Mouse (Mus musculus): Measurements from ENCODE around the gene AC109138.7.

The AC109138.7 gene

GRCm38 (mm10) chr19:4193129-4193528 lies 21.0 kb upstream of the AC109138.7 start:
- DNase-seq (ENCODE audit: low read depth) = no peak

- peak; percentile 27 for DNase-seq (ENCODE audit: low read depth)
These were observed 20.0 kb upstream of the AC109138.7 start for GRCm38 (mm10) chr19:4194021-4194724.

GRCm38 (mm10) chr19:4194776-4195650 lies 19.1 kb upstream of the AC109138.7 start:
- no peak for DNase-seq (ENCODE audit: low read depth)

GRCm38 (mm10) chr19:4196048-4196447 lies 18.1 kb upstream of the AC109138.7 start:
- DNase-seq (ENCODE audit: low read depth) = no peak

GRCm38 (mm10) chr19:4196548-4196947 lies 17.6 kb upstream of the AC109138.7 start:
- DNase-seq (ENCODE audit: low read depth) = peak; percentile 44

GRCm38 (mm10) chr19:4197180-4197579 lies 17.0 kb upstream of the AC109138.7 start:
- no peak for DNase-seq (ENCODE audit: low read depth)

- DNase-seq (ENCODE audit: low read depth) = peak; percentile 99
These were observed 12.8 kb upstream of the AC109138.7 start, which contains the start of gene Rad9a for GRCm38 (mm10) chr19:4201291-4201909. Gene Rad9a (minus strand): TSS chr19:4201662.

GRCm38 (mm10) chr19:4202149-4202548 lies 12.0 kb upstream of the AC109138.7 start:
- no peak for DNase-seq (ENCODE audit: low read depth)

GRCm38 (mm10) chr19:4203148-4203547 lies 11.0 kb upstream of the AC109138.7 start:
- DNase-seq (ENCODE audit: low read depth) = no peak

GRCm38 (mm10) chr19:4203604-4204326 lies 10.4 kb upstream of the AC109138.7 start:
- no peak for DNase-seq (ENCODE audit: low read depth)

- peak; percentile 53 for DNase-seq (ENCODE audit: low read depth)
These were observed 9.3 kb upstream of the AC109138.7 start for GRCm38 (mm10) chr19:4204889-4205288.

- peak; percentile 91 for DNase-seq (ENCODE audit: low read depth)
These were observed 7.2 kb upstream of the AC109138.7 start for GRCm38 (mm10) chr19:4206971-4207370.

GRCm38 (mm10) chr19:4208563-4208962 lies 5.6 kb upstream of the AC109138.7 start:
- no peak for DNase-seq (ENCODE audit: low read depth)

- DNase-seq (ENCODE audit: low read depth) = peak; percentile 71
These were observed 2.1 kb upstream of the AC109138.7 start for GRCm38 (mm10) chr19:4211891-4212588.

- DNase-seq (ENCODE audit: low read depth) = peak; percentile 95
These were observed 608 bp upstream of the AC109138.7 start for GRCm38 (mm10) chr19:4213524-4213974.

GRCm38 (mm10) chr19:4214771-4215450 lies 754 bp downstream of the AC109138.7 start:
- peak; percentile 72 for DNase-seq (ENCODE audit: low read depth)

- no peak for DNase-seq (ENCODE audit: low read depth)
These were observed 1.3 kb downstream of the AC109138.7 start for GRCm38 (mm10) chr19:4215451-4215840.

- peak; percentile 85 for DNase-seq (ENCODE audit: low read depth)
These were observed 2.0 kb downstream of the AC109138.7 start for GRCm38 (mm10) chr19:4216041-4216685.

- peak; percentile 48 for DNase-seq (ENCODE audit: low read depth)
These were observed 3.0 kb downstream of the AC109138.7 start for GRCm38 (mm10) chr19:4217140-4217539.

GRCm38 (mm10) chr19:4217855-4218254 lies 3.7 kb downstream of the AC109138.7 start:
- no peak for DNase-seq (ENCODE audit: low read depth)

Data from NIH3T3 (cell line).